Comparison of ENCODE assay signal across 8 mouse cellular contexts in genomic region chr17:28953251-28953650, GRCm38 (mm10). TPM values are rescaled to one million over a fixed set of nuclear protein-coding genes. Genes with fewer than 3 reads are reported as not detected.
DNase-seq lines count a peak whose midpoint lies in the region; ATAC-seq and TF ChIP-seq lines count a peak whose summit lies in the region.

No protein-coding gene starts in this region.

- no peaks in the 10 kb centered on the region for H3K9me3 ChIP-seq in embryonic facial prominence, embryonic 15.5 days (replicated peaks)
- no peaks in the 10 kb centered on the region for H3K9me3 ChIP-seq in hindbrain, embryonic 13.5 days
- H3K9me3 ChIP-seq in liver, embryonic 16.5 days (replicated peaks; ENCODE audit: control insufficient read depth, low read length): no peaks in the 10 kb centered on the region
- H3K9me3 ChIP-seq in stomach, postnatal 0 days (ENCODE audit: control insufficient read depth, low read length): no peaks in the 10 kb centered on the region

- H3K4me2 ChIP-seq in embryonic facial prominence, embryonic 15.5 days (replicated peaks): peak overlapping the region; percentile 72
- peak overlapping the region; percentile 88 for H3K4me2 ChIP-seq in hindbrain, embryonic 13.5 days
- H3K4me2 ChIP-seq in liver, embryonic 16.5 days (ENCODE audit: low read depth, low read length): peak overlapping the region; percentile 69
- peak overlapping the region; percentile 76 for H3K4me2 ChIP-seq in stomach, postnatal 0 days (replicated peaks; ENCODE audit: low read depth)

- peak; percentile 15 for DNase-seq in thymus, postnatal 0 days (ENCODE audit: low spot score)
- no peak for DNase-seq in thymus, adult 18-20 months
- DNase-seq in stomach, postnatal 0 days (ENCODE audit: low spot score): peak; percentile 34
- no peak for DNase-seq in right cerebral cortex, postnatal 14 days
- DNase-seq in left cerebral cortex, adult 9 months (ENCODE audit: low spot score in 2 of 2): no peak

- TF ChIP-seq EP300 in stomach, postnatal 0 days (optimal IDR thresholded peaks at IDR 0.05): peak; percentile 16

- peak overlapping the region; percentile 98; the same call in 1 of the 2 replicates for H3K27ac ChIP-seq in embryonic facial prominence, embryonic 15.5 days (replicated peaks)
- peak overlapping the region; percentile 98 for H3K27ac ChIP-seq in hindbrain, embryonic 13.5 days
- H3K27ac ChIP-seq in liver, embryonic 16.5 days (ENCODE audit: low read length): peak overlapping the region; percentile 98
- H3K27ac ChIP-seq in stomach, postnatal 0 days (replicated peaks): peak overlapping the region; percentile 98

- no peak for TF ChIP-seq CTCF in stomach, postnatal 0 days (IDR thresholded peaks at IDR 0.05; ENCODE audit: low read depth)

- peaks cover 20% of the 10 kb centered on the region for H3K4me1 ChIP-seq in embryonic facial prominence, embryonic 15.5 days
- H3K4me1 ChIP-seq in hindbrain, embryonic 13.5 days (replicated peaks): peaks cover 27% of the 10 kb centered on the region
- H3K4me1 ChIP-seq in liver, embryonic 16.5 days (ENCODE audit: control insufficient read depth, low read depth, low read length): peaks cover 26% of the 10 kb centered on the region
- no peaks in the 10 kb centered on the region for H3K4me1 ChIP-seq in stomach, postnatal 0 days (replicated peaks; ENCODE audit: control insufficient read depth, insufficient read depth)

- ATAC-seq in embryonic facial prominence, embryonic 15.5 days (ENCODE audit: insufficient number of reproducible peaks, low FRiP score, low TSS enrichment, low read depth): no peak
- ATAC-seq in hindbrain, embryonic 13.5 days (ENCODE audit: low FRiP score): no peak
- no peak for ATAC-seq in liver, embryonic 16.5 days (ENCODE audit: low read depth)
- no peak for ATAC-seq in stomach, postnatal 0 days (ENCODE audit: low FRiP score, low TSS enrichment)

- no peaks in the 10 kb centered on the region for H3K27me3 ChIP-seq in embryonic facial prominence, embryonic 15.5 days
- no peaks in the 10 kb centered on the region for H3K27me3 ChIP-seq in hindbrain, embryonic 13.5 days
- H3K27me3 ChIP-seq in liver, embryonic 16.5 days (ENCODE audit: control insufficient read depth, insufficient read depth, low read depth, low read length): no peaks in the 10 kb centered on the region
- H3K27me3 ChIP-seq in stomach, postnatal 0 days (ENCODE audit: control insufficient read depth, insufficient read depth, low read length): no peaks in the 10 kb centered on the region

- H3K4me3 ChIP-seq in embryonic facial prominence, embryonic 15.5 days (replicated peaks): peak overlapping the region; percentile 80
- H3K4me3 ChIP-seq in hindbrain, embryonic 13.5 days: peak overlapping the region; percentile 68
- peak overlapping the region; percentile 85 for H3K4me3 ChIP-seq in liver, embryonic 16.5 days (ENCODE audit: low read depth, low read length)
- peak overlapping the region; percentile 75 for H3K4me3 ChIP-seq in stomach, postnatal 0 days (ENCODE audit: low read depth, low read length)

- WGBS in embryonic facial prominence, embryonic 15.5 days: 7% methylated on average over 9 of the region's 9 CpGs
- WGBS in hindbrain, embryonic 13.5 days: 30% methylated on average over 9 of the region's 9 CpGs
- WGBS in liver, embryonic 16.5 days (ENCODE audit: insufficient replicate concordance): under 1% methylated on average over 9 of the region's 9 CpGs
- WGBS in stomach, postnatal 0 days: 1% methylated on average over 9 of the region's 9 CpGs

- 0 out of 2 replicates have a peak, but pooled peaks cover 8% of the 10 kb centered on the region for H3K36me3 ChIP-seq in embryonic facial prominence, embryonic 15.5 days
- peaks cover 15% of the 10 kb centered on the region for H3K36me3 ChIP-seq in hindbrain, embryonic 13.5 days
- H3K36me3 ChIP-seq in liver, embryonic 16.5 days (ENCODE audit: control insufficient read depth, insufficient read depth): peaks cover 11% of the 10 kb centered on the region
- H3K36me3 ChIP-seq in stomach, postnatal 0 days (ENCODE audit: control insufficient read depth, insufficient read depth, low read length): no peaks in the 10 kb centered on the region

- peak overlapping the region; percentile 88 for H3K9ac ChIP-seq in embryonic facial prominence, embryonic 15.5 days
- H3K9ac ChIP-seq in hindbrain, embryonic 13.5 days: peak overlapping the region; percentile 83
- peak overlapping the region; percentile 95 for H3K9ac ChIP-seq in liver, embryonic 16.5 days (ENCODE audit: low read depth, low read length)
- H3K9ac ChIP-seq in stomach, postnatal 0 days (ENCODE audit: low read length): peak overlapping the region; percentile 87

RNA-seq across cellular contexts. Expression of gene Kctd20, which starts 1.5 kb away (rescaled TPM):
- 64.7 and 65.8 TPM in 2 replicates for polyA plus RNA-seq in thymus, postnatal 0 days (2015; fragmentation: Nextera tagmentation; extraction: Ambion mirVana)
- 88.2 and 90.9 TPM in 2 replicates for polyA plus RNA-seq in embryonic facial prominence, embryonic 15.5 days (2015; fragmentation: Nextera tagmentation; extraction: Ambion mirVana)
- polyA plus RNA-seq in hindbrain, embryonic 13.5 days (2015; fragmentation: Nextera tagmentation; extraction: Ambion mirVana): 96.0 and 96.7 TPM in 2 replicates
- polyA plus RNA-seq in liver, embryonic 16.5 days (2015; fragmentation: Nextera tagmentation; extraction: Ambion mirVana): 80.0 and 82.0 TPM in 2 replicates
- polyA plus RNA-seq in stomach, postnatal 0 days (2015; fragmentation: Nextera tagmentation; extraction: Ambion mirVana): 37.6 and 38.3 TPM in 2 replicates

RNA-seq across cellular contexts. Expression of gene Pxt1, which starts 9.6 kb away (rescaled TPM):
- not detected in 2 replicates for polyA plus RNA-seq in thymus, postnatal 0 days (2015; fragmentation: Nextera tagmentation; extraction: Ambion mirVana)
- 0.21 TPM in 1 of 2 replicates, not detected in the other for polyA plus RNA-seq in embryonic facial prominence, embryonic 15.5 days (2015; fragmentation: Nextera tagmentation; extraction: Ambion mirVana)
- polyA plus RNA-seq in hindbrain, embryonic 13.5 days (2015; fragmentation: Nextera tagmentation; extraction: Ambion mirVana): 0.19 TPM in 1 of 2 replicates, not detected in the other
- polyA plus RNA-seq in liver, embryonic 16.5 days (2015; fragmentation: Nextera tagmentation; extraction: Ambion mirVana): 0.35 and 0.37 TPM in 2 replicates
- polyA plus RNA-seq in stomach, postnatal 0 days (2015; fragmentation: Nextera tagmentation; extraction: Ambion mirVana): 0.18 TPM in 1 of 2 replicates, not detected in the other

RNA-seq across cellular contexts. Expression of gene 4930539E08Rik, which starts 38.1 kb away (rescaled TPM):
- polyA plus RNA-seq in thymus, postnatal 0 days (2015; fragmentation: Nextera tagmentation; extraction: Ambion mirVana): 1.4 and 2.2 TPM in 2 replicates
- polyA plus RNA-seq in embryonic facial prominence, embryonic 15.5 days (2015; fragmentation: Nextera tagmentation; extraction: Ambion mirVana): 0.28 and 0.45 TPM in 2 replicates
- 0.31 and 0.57 TPM in 2 replicates for polyA plus RNA-seq in hindbrain, embryonic 13.5 days (2015; fragmentation: Nextera tagmentation; extraction: Ambion mirVana)
- 0.06 TPM in 1 of 2 replicates, not detected in the other for polyA plus RNA-seq in liver, embryonic 16.5 days (2015; fragmentation: Nextera tagmentation; extraction: Ambion mirVana)
- polyA plus RNA-seq in stomach, postnatal 0 days (2015; fragmentation: Nextera tagmentation; extraction: Ambion mirVana): 1.2 and 2.2 TPM in 2 replicates

RNA-seq across cellular contexts. Expression of gene Stk38, which starts 54.5 kb away (rescaled TPM):
- polyA plus RNA-seq in thymus, postnatal 0 days (2015; fragmentation: Nextera tagmentation; extraction: Ambion mirVana): 95.4 and 121 TPM in 2 replicates
- 111 and 122 TPM in 2 replicates for polyA plus RNA-seq in embryonic facial prominence, embryonic 15.5 days (2015; fragmentation: Nextera tagmentation; extraction: Ambion mirVana)
- polyA plus RNA-seq in hindbrain, embryonic 13.5 days (2015; fragmentation: Nextera tagmentation; extraction: Ambion mirVana): 111 and 122 TPM in 2 replicates
- polyA plus RNA-seq in liver, embryonic 16.5 days (2015; fragmentation: Nextera tagmentation; extraction: Ambion mirVana): 46.5 and 51.0 TPM in 2 replicates
- polyA plus RNA-seq in stomach, postnatal 0 days (2015; fragmentation: Nextera tagmentation; extraction: Ambion mirVana): 64.8 and 68.7 TPM in 2 replicates

Comparison
In these comparisons a context has a peak if more than half of its experiments do, and no peak if none do; other contexts are left out.
1. DNase-seq: peak in thymus, postnatal 0 days (single experiment) and stomach, postnatal 0 days (single experiment); none in thymus, adult 18-20 months (0 of 2), right cerebral cortex, postnatal 14 days (single experiment) and left cerebral cortex, adult 9 months (0 of 2).
2. Peak in every context shown above with its lines, with median percentiles within 50 percentile points of each other: H3K27ac ChIP-seq, H3K4me2 ChIP-seq, H3K4me3 ChIP-seq and H3K9ac ChIP-seq.